Mouse (Mus musculus) embryonic fibroblast, embryonic 13.5 days (primary cell): ENCODE measurements at regions not wholly inside any gene's neighbourhood (a gene's known extent, or its start where the extent isn't known, plus 50 kb on each side); places are given as distances from the start of the nearest gene placed in this dataset.

Experiments used
- CTCF ChIP-seq: IDR thresholded peaks from 2 replicates; pipeline ENCODE4 v1.5.1; 2011; ENCODE audit warnings: mild to moderate bottlenecking, control low read depth, low read length, moderate library complexity, borderline replicate concordance; ENCODE audit not compliant: insufficient read depth
- POLR2A ChIP-seq: IDR thresholded peaks from 2 replicates; pipeline ENCODE4 v1.6.1; 2011; ENCODE audit warnings: low read depth, mild to moderate bottlenecking, control low read depth, low read length, moderate library complexity

DNA sequence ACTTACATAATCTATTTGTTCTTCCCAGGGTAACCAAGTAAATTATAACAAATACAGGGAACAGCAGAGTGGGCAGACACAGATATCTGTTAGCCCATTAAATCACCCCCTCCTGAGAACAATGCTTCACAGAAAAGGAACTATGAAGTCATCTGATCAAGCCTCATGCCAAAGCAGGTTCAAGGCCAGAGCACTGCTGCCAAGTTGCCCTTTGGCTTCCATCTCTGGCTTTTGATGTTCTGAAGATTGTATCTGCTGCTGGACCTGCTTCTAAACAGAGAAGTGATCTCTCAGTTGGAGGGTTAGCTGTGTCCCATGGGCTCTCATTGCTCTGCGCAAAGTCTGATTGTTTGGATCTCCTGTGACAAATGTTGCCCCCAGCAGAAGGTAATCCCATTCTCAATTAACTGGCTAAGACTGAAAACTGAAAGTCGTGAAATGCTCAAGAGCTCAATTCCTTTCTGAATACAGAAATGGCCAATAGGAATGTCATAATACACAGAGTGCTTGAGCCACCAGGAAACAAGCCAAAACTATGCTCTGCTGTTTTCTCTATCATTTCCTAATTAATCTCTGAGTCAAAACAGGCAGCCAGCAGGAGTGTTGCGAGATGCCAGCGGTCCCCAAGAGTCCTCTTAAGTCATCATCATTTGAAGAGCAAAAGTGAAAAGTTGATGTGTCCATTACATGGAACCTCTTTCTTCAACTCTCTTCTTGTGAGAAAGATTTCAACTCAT lies 102.0 kb upstream of the Far2 start:
- TF ChIP-seq CTCF: no peak
- no peak for TF ChIP-seq POLR2A
